Mouse (Mus musculus): ENCODE data around the gene Ackr3. TPM values are rescaled to one million over a fixed set of nuclear protein-coding genes. Genes with fewer than 3 reads are reported as not detected.

Gene Ackr3
- total and polyA plus RNA-seq, 3 experiments = 0.11 TPM; not detected in 2

GRCm38 (mm10) chr1:90180966-90181699, 22.6 kb upstream of the Ackr3 start:
- ATAC-seq (ENCODE audit: extremely low read depth, insufficient number of reproducible peaks, low FRiP score, poor library complexity, severe bottlenecking) (no peak), DNase-seq (ENCODE audit: low spot score) (no peak)
- H3K4me1 ChIP-seq (ENCODE audit: insufficient read depth, low read depth, low read length) = no peaks in the 10 kb centered on the region

GRCm38 (mm10) chr1:90182521-90182920, 21.3 kb upstream of the Ackr3 start:
- Histone ChIP-seq H3K36me3 (replicated peaks) (no peaks in the 10 kb centered on the region), H3K4me1 (ENCODE audit: insufficient read depth, low read depth, low read length) (no peaks in the 10 kb centered on the region), H3K4me3 (ENCODE audit: low read depth, low read length) (no peak overlapping the region), H3K27me3 (ENCODE audit: insufficient read depth, low read length) (no peaks in the 10 kb centered on the region), H3K9me3 (replicated peaks) (peaks cover 85% of the 10 kb centered on the region)
- TF ChIP-seq TAL1 (conservative IDR thresholded peaks at IDR 0.05; ENCODE audit: low read depth, low read length) (no peak), POLR2AphosphoS5 (IDR thresholded peaks at IDR 0.05; ENCODE audit: insufficient replicate concordance, low read depth, low read length) (no peak), GATA2 (IDR thresholded peaks at IDR 0.05; ENCODE audit: borderline replicate concordance, low read depth, low read length) (no peak), GATA1 (IDR thresholded peaks at IDR 0.05; ENCODE audit: borderline replicate concordance, low read length) (no peak), CTCF (IDR thresholded peaks at IDR 0.05; ENCODE audit: low read depth, low read length) (no peak)
- ATAC-seq (ENCODE audit: extremely low read depth, insufficient number of reproducible peaks, low FRiP score, poor library complexity, severe bottlenecking) (no peak), DNase-seq (ENCODE audit: low spot score) (no peak)

More at GRCm38 (mm10) chr1:90180966-90181699, 22.6 kb upstream of the Ackr3 start:
- Histone ChIP-seq H3K9me3 (replicated peaks) (peaks cover 80% of the 10 kb centered on the region), H3K36me3 (replicated peaks) (no peaks in the 10 kb centered on the region), H3K27me3 (ENCODE audit: insufficient read depth, low read length) (no peaks in the 10 kb centered on the region), H3K4me3 (ENCODE audit: low read depth, low read length) (no peak overlapping the region)
- TF ChIP-seq TAL1 (conservative IDR thresholded peaks at IDR 0.05; ENCODE audit: low read depth, low read length) = no peak
- TF ChIP-seq POLR2AphosphoS5 (IDR thresholded peaks at IDR 0.05; ENCODE audit: insufficient replicate concordance, low read depth, low read length) = no peak
- TF ChIP-seq GATA2 (IDR thresholded peaks at IDR 0.05; ENCODE audit: borderline replicate concordance, low read depth, low read length) = no peak
- TF ChIP-seq GATA1 (IDR thresholded peaks at IDR 0.05; ENCODE audit: borderline replicate concordance, low read length) = no peak
- no peak for TF ChIP-seq CTCF (IDR thresholded peaks at IDR 0.05; ENCODE audit: low read depth, low read length)

- no peak for ATAC-seq (ENCODE audit: extremely low read depth, insufficient number of reproducible peaks, low FRiP score, poor library complexity, severe bottlenecking)
- DNase-seq (ENCODE audit: low spot score) = no peak
- no peaks in the 10 kb centered on the region for H3K4me1 ChIP-seq (ENCODE audit: insufficient read depth, low read depth, low read length)
- TF ChIP-seq TAL1 (conservative IDR thresholded peaks at IDR 0.05; ENCODE audit: low read depth, low read length) (no peak), CTCF (IDR thresholded peaks at IDR 0.05; ENCODE audit: low read depth, low read length) (no peak), GATA1 (IDR thresholded peaks at IDR 0.05; ENCODE audit: borderline replicate concordance, low read length) (no peak), GATA2 (IDR thresholded peaks at IDR 0.05; ENCODE audit: borderline replicate concordance, low read depth, low read length) (no peak), POLR2AphosphoS5 (IDR thresholded peaks at IDR 0.05; ENCODE audit: insufficient replicate concordance, low read depth, low read length) (no peak)
- no peaks in the 10 kb centered on the region for H3K36me3 ChIP-seq (replicated peaks)
- no peaks in the 10 kb centered on the region for H3K27me3 ChIP-seq (ENCODE audit: insufficient read depth, low read length)
- peaks cover 82% of the 10 kb centered on the region for H3K9me3 ChIP-seq (replicated peaks)
- no peak overlapping the region for H3K4me3 ChIP-seq (ENCODE audit: low read depth, low read length)
Measured at GRCm38 (mm10) chr1:90183602-90184001, 20.2 kb upstream of the Ackr3 start.

GRCm38 (mm10) chr1:90186173-90186572, 17.6 kb upstream of the Ackr3 start:
- H3K36me3 ChIP-seq (replicated peaks) = no peaks in the 10 kb centered on the region
- TF ChIP-seq TAL1 (conservative IDR thresholded peaks at IDR 0.05; ENCODE audit: low read depth, low read length) (no peak), GATA2 (IDR thresholded peaks at IDR 0.05; ENCODE audit: borderline replicate concordance, low read depth, low read length) (no peak), CTCF (IDR thresholded peaks at IDR 0.05; ENCODE audit: low read depth, low read length) (no peak), POLR2AphosphoS5 (IDR thresholded peaks at IDR 0.05; ENCODE audit: insufficient replicate concordance, low read depth, low read length) (no peak), GATA1 (IDR thresholded peaks at IDR 0.05; ENCODE audit: borderline replicate concordance, low read length) (no peak)
- ATAC-seq (ENCODE audit: extremely low read depth, insufficient number of reproducible peaks, low FRiP score, poor library complexity, severe bottlenecking) = no peak
- no peaks in the 10 kb centered on the region for H3K4me1 ChIP-seq (ENCODE audit: insufficient read depth, low read depth, low read length)
- DNase-seq (ENCODE audit: low spot score) = no peak
- no peaks in the 10 kb centered on the region for H3K27me3 ChIP-seq (ENCODE audit: insufficient read depth, low read length)
- H3K9me3 ChIP-seq (replicated peaks) = peaks cover 83% of the 10 kb centered on the region
- no peak overlapping the region for H3K4me3 ChIP-seq (ENCODE audit: low read depth, low read length)

- H3K4me1 ChIP-seq (ENCODE audit: insufficient read depth, low read depth, low read length) = no peaks in the 10 kb centered on the region
- peaks cover 84% of the 10 kb centered on the region for H3K9me3 ChIP-seq (replicated peaks)
- DNase-seq (ENCODE audit: low spot score) = no peak
- TF ChIP-seq CTCF (IDR thresholded peaks at IDR 0.05; ENCODE audit: low read depth, low read length) (no peak), POLR2AphosphoS5 (IDR thresholded peaks at IDR 0.05; ENCODE audit: insufficient replicate concordance, low read depth, low read length) (no peak), GATA2 (IDR thresholded peaks at IDR 0.05; ENCODE audit: borderline replicate concordance, low read depth, low read length) (no peak), GATA1 (IDR thresholded peaks at IDR 0.05; ENCODE audit: borderline replicate concordance, low read length) (no peak), TAL1 (conservative IDR thresholded peaks at IDR 0.05; ENCODE audit: low read depth, low read length) (no peak)
- H3K27me3 ChIP-seq (ENCODE audit: insufficient read depth, low read length) = no peaks in the 10 kb centered on the region
- no peak for ATAC-seq (ENCODE audit: extremely low read depth, insufficient number of reproducible peaks, low FRiP score, poor library complexity, severe bottlenecking)
- no peak overlapping the region for H3K4me3 ChIP-seq (ENCODE audit: low read depth, low read length)
- H3K36me3 ChIP-seq (replicated peaks) = no peaks in the 10 kb centered on the region
Measured at GRCm38 (mm10) chr1:90186874-90187273, 16.9 kb upstream of the Ackr3 start.

- H3K4me1 ChIP-seq (ENCODE audit: insufficient read depth, low read depth, low read length) = no peaks in the 10 kb centered on the region
Measured at GRCm38 (mm10) chr1:90189046-90189445, 14.7 kb upstream of the Ackr3 start.

More at GRCm38 (mm10) chr1:90189046-90189445, 14.7 kb upstream of the Ackr3 start:
- no peaks in the 10 kb centered on the region for H3K27me3 ChIP-seq (ENCODE audit: insufficient read depth, low read length)
- ATAC-seq (ENCODE audit: extremely low read depth, insufficient number of reproducible peaks, low FRiP score, poor library complexity, severe bottlenecking) (no peak), DNase-seq (ENCODE audit: low spot score) (no peak)
- no peak for TF ChIP-seq GATA1 (IDR thresholded peaks at IDR 0.05; ENCODE audit: borderline replicate concordance, low read length)
- TF ChIP-seq GATA2 (IDR thresholded peaks at IDR 0.05; ENCODE audit: borderline replicate concordance, low read depth, low read length) = no peak
- TF ChIP-seq POLR2AphosphoS5 (IDR thresholded peaks at IDR 0.05; ENCODE audit: insufficient replicate concordance, low read depth, low read length) = no peak
- TF ChIP-seq TAL1 (conservative IDR thresholded peaks at IDR 0.05; ENCODE audit: low read depth, low read length) = no peak
- peaks cover 74% of the 10 kb centered on the region for H3K9me3 ChIP-seq (replicated peaks)
- no peaks in the 10 kb centered on the region for H3K36me3 ChIP-seq (replicated peaks)
- H3K4me3 ChIP-seq (ENCODE audit: low read depth, low read length) = no peak overlapping the region

All from G1E (cell line).